Mouse (Mus musculus) lung, postnatal 0 days (tissue): ENCODE measurements at regions not wholly inside any gene's neighbourhood (a gene's known extent, or its start where the extent isn't known, plus 50 kb on each side); places are given as distances from the start of the nearest gene placed in this dataset.

Experiments used
- CTCF ChIP-seq: IDR thresholded peaks from 2 replicates; pipeline ENCODE4 v1.5.1; 2016; ENCODE audit warnings: antibody characterized with exemption, mild to moderate bottlenecking
- EP300 ChIP-seq: IDR thresholded peaks from 2 replicates; pipeline ENCODE4 v1.6.1; 2016; ENCODE audit warnings: antibody characterized with exemption, mild to moderate bottlenecking, control low read depth

DNA sequence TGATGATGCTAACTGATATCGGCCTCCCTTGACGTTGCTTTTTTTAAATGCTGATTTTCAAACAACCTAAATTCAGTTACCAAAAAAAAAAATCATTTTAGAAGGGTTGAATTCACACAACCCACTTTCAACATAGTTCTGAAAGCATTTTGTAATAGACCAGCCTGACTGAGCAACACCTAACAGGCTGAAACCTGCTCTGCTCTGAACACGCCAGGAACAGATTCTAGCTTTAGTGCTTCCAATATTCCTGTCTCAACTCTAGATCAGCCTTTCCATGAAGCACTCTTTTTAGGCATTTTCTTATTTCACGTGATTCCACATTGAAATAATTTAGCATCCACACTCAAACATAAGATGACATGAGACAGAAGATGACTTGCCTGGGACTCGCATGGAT is 789.6 kb upstream of the Pou3f3 start:
- TF ChIP-seq CTCF (no peak), EP300 (no peak)
